Mouse (Mus musculus) midbrain, embryonic 10.5 days (tissue): ENCODE data around the gene Lbp. TPM values are rescaled to one million over a fixed set of nuclear protein-coding genes. Genes with fewer than 3 reads are reported as not detected.

ENCODE experiments used
- DNase-seq: peaks from one replicate; pipeline ENCODE4 v3.0.0-alpha.2; 2017; ENCODE audit warnings: low spot score
- H3K27ac ChIP-seq: fragments of 300-500 bp; sonication (generic); replicated peaks from 2 replicates; pipeline ENCODE4 v1.5.1; 2016; ENCODE audit warnings: mild to moderate bottlenecking
- H3K27me3 ChIP-seq: fragments of 300-500 bp; sonication (generic); 2 replicates; pipeline ENCODE4 v1.6.1; 2016; ENCODE audit warnings: low read depth, mild to moderate bottlenecking; ENCODE audit not compliant: poor library complexity, severe bottlenecking
- H3K36me3 ChIP-seq: fragments of 300-500 bp; sonication (generic); 2 replicates; pipeline ENCODE4 v1.6.1; 2016; ENCODE audit warnings: mild to moderate bottlenecking, moderate library complexity
- H3K4me1 ChIP-seq: fragments of 300-500 bp; sonication (generic); 2 replicates; pipeline ENCODE4 v1.6.1; 2016
- H3K4me3 ChIP-seq: fragments of 300-500 bp; sonication (generic); 2 replicates; pipeline ENCODE4 v1.5.1; 2016; ENCODE audit warnings: mild to moderate bottlenecking, moderate library complexity
- H3K9me3 ChIP-seq: fragments of 300-500 bp; sonication (generic); replicated peaks from 2 replicates; pipeline ENCODE4 v1.6.1; 2016; ENCODE audit warnings: mild to moderate bottlenecking
- WGBS: fragments of 180-500 bp; shearing (Covaris S2); methylation state at CpG from one replicate; pipeline ENCODE4 v1.1.7; 2016; 5-methylcytosine and 5-hydroxymethylcytosine counted together
- polyA plus RNA-seq: library from polyadenylated mRNA; unstranded; fragments of >200 nt; fragmentation: Nextera tagmentation; extraction: Ambion mirVana; gene quantifications from 2 replicates; pipeline ENCODE4 v1.2.1, GENCODE M21; 2016

Lbp gene
- polyA plus RNA-seq, 1 experiment from 2014 or later, result 2.0 TPM

GRCm38 (mm10) chr2:158317026-158317425, 10.7 kb downstream of the Lbp start:
- peak; percentile 75 for DNase-seq
- no peaks in the 10 kb centered on the region for H3K27me3 ChIP-seq
- no peak overlapping the region for H3K4me3 ChIP-seq
- 14% methylated on average over 5 of the region's 5 CpGs for WGBS
- H3K36me3 ChIP-seq, result no peaks in the 10 kb centered on the region
- no peaks in the 10 kb centered on the region for H3K9me3 ChIP-seq
- H3K27ac ChIP-seq, result no peak overlapping the region
- H3K4me1 ChIP-seq, result peaks cover 8% of the 10 kb centered on the region

- Histone ChIP-seq H3K27ac (no peak overlapping the region), H3K9me3 (no peaks in the 10 kb centered on the region), H3K36me3 (no peaks in the 10 kb centered on the region), H3K4me3 (no peak overlapping the region), H3K4me1 (peaks cover 10% of the 10 kb centered on the region), H3K27me3 (no peaks in the 10 kb centered on the region)
- no peak for DNase-seq
- WGBS, result 91% methylated on average over 6 of the region's 6 CpGs
These were observed 15.3 kb downstream of the Lbp start for GRCm38 (mm10) chr2:158321596-158321995.

- DNase-seq, result no peak
- Histone ChIP-seq H3K9me3 (no peaks in the 10 kb centered on the region), H3K36me3 (no peaks in the 10 kb centered on the region), H3K27ac (no peak overlapping the region), H3K4me3 (no peak overlapping the region), H3K4me1 (peaks cover 3% of the 10 kb centered on the region; the same call in 1 of the 2 replicates), H3K27me3 (no peaks in the 10 kb centered on the region)
- 79% methylated on average over 3 of the region's 3 CpGs for WGBS
These were observed 16.6 kb downstream of the Lbp start for GRCm38 (mm10) chr2:158322845-158323244.

DNA sequence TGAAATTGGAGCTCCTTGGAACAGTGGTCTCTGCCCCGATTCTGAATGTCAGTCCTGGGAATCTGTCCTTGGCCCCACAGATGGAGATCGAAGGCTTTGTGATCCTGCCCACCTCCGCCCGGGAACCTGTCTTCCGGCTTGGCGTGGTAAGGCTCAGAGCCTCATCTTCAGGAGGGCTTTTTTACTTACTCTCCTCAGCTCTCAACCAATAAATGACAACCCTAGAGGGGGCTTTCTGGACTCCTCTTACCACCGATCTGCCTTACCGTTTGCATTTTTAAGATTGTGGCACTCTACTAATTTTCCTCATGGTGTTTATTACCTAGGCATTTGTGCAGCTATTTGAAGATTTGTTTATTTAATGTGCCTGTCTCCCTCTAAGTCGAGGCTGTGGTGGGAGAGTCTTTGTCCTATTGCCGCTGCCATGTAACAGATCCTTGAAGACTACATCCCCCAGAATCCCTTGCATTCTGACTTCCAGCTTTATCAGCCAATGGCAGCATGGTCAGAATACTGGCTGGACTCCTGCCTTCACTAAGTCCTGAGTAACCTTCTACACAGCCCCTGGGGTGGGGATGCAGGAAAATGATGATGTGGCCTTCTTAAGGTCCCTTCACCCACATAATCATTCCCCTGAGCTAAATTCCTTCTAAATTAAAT, 18.4 kb downstream of the Lbp start:
- no peak overlapping the region for H3K4me3 ChIP-seq
- no peaks in the 10 kb centered on the region for H3K36me3 ChIP-seq
- DNase-seq, result peak; percentile 23
- no peaks in the 10 kb centered on the region for H3K27me3 ChIP-seq
- peaks cover 3% of the 10 kb centered on the region; the same call in 1 of the 2 replicates for H3K4me1 ChIP-seq
- 63% methylated on average over 10 of the region's 10 CpGs for WGBS
- no peaks in the 10 kb centered on the region for H3K9me3 ChIP-seq
- peak overlapping the region; percentile 61; the same call in 1 of the 2 replicates for H3K27ac ChIP-seq

DNA sequence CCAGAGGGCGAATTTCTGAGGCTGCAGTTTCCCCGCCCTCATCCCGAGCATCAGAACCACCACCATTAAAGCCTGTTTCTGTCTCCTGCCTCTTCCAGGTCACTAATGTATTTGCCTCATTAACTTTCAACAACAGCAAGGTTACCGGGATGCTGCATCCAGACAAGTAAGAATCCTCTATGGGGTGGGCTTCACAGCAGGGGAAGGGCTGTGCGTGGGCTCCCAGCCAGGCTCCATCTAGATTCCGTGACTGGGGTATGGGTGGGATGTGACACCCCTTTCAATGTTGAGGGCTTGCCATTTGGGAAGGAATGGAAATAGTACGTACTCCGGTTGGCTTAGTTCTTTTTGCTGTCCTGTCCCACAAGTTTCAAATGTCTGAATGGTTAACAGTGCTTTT, 19.3 kb downstream of the Lbp start:
- Histone ChIP-seq H3K4me1 (peaks cover 3% of the 10 kb centered on the region; the same call in 1 of the 2 replicates), H3K27me3 (no peaks in the 10 kb centered on the region), H3K36me3 (no peaks in the 10 kb centered on the region), H3K4me3 (no peak overlapping the region), H3K27ac (no peak overlapping the region), H3K9me3 (no peaks in the 10 kb centered on the region)
- no peak for DNase-seq
- 68% methylated on average over 8 of the region's 8 CpGs for WGBS

DNA sequence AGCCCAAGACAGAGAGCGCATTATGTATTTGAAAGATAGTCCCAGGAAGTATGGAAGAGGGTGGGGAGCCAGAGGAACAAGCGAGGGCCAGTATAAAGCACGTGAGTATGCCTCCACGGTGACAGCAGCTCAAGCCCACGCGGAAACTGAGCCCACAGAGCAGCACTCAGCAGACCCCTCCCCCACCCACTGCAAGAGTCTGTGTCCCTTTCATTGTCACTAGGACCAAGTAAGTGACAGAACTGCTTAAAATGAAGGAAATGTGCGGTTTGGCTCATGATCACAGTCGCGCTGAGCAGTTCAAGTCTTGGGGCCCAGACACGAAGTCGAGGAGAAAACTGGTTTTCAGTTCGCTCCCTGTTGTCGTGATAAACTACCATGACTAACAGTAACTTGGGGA, 28.1 kb downstream of the Lbp start:
- Histone ChIP-seq H3K27ac (no peak overlapping the region), H3K4me3 (no peak overlapping the region), H3K36me3 (no peaks in the 10 kb centered on the region), H3K4me1 (peaks cover 6% of the 10 kb centered on the region), H3K9me3 (no peaks in the 10 kb centered on the region), H3K27me3 (no peaks in the 10 kb centered on the region)
- 90% methylated on average over 13 of the region's 13 CpGs for WGBS
- no peak for DNase-seq

DNA sequence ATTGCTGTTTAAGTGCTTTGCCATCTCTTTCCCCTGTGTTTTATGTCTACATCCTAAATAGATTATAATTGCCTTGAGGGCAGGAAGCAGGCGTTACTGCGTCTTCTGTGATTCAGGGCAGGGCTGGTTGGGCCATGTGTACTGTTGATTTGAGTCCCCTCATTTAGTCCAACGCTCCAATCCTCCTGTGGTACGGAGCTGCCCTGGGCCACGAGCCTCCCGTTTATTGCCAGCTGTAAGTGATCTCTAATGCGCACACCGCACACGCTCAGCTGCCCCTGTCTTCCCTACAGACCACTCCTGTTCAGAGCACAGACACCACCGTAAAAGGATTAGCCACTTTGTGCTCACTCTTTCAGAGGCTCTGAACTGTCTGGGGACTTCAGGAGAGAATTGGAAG, 31.4 kb downstream of the Lbp start:
- DNase-seq, result no peak
- no peak overlapping the region for H3K27ac ChIP-seq
- no peaks in the 10 kb centered on the region for H3K9me3 ChIP-seq
- WGBS, result 84% methylated on average over 10 of the region's 10 CpGs
- H3K4me3 ChIP-seq, result no peak overlapping the region
- no peaks in the 10 kb centered on the region for H3K27me3 ChIP-seq
- peaks cover 8% of the 10 kb centered on the region for H3K4me1 ChIP-seq
- no peaks in the 10 kb centered on the region for H3K36me3 ChIP-seq

DNA sequence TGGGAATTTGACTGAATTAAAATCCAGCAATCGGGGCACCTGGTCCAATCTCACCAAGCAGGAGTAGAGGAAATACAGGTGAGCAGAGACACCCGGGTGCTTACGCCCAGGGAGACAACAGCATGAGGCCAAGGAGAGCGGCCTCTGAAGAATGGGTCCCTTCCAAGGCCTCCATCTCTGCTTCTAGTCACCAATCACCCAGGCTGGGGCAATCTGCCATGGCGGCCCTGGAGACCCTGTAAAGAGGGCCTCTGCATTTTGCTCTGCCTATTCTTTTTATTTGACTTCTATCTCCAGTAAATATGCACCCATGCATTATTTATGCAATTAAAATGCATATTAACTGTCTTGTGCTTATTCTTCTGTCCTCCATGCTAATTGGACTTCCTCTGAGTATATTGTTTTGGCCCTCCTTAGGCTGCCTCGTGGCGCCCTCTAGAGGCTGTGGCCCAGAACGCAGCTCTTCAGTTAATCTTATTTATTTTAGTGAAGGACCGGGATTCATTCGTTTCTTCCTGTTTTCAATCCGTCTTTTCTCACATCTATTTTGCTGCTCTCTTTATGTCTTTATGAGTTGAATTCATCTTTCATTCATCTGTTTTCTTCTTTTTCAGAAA, 33.8 kb downstream of the Lbp start:
- H3K4me1 ChIP-seq, result peaks cover 15% of the 10 kb centered on the region
- no peaks in the 10 kb centered on the region for H3K36me3 ChIP-seq
- peak; percentile 56 for DNase-seq
- no peak overlapping the region for H3K4me3 ChIP-seq
- no peak overlapping the region for H3K27ac ChIP-seq
- 37% methylated on average over 11 of the region's 11 CpGs for WGBS
- no peaks in the 10 kb centered on the region for H3K9me3 ChIP-seq
- no peaks in the 10 kb centered on the region for H3K27me3 ChIP-seq

- no peaks in the 10 kb centered on the region for H3K36me3 ChIP-seq
- no peak overlapping the region for H3K4me3 ChIP-seq
- no peak overlapping the region for H3K27ac ChIP-seq
- 78% methylated on average over 2 of the region's 2 CpGs for WGBS
- no peak for DNase-seq
- peaks cover 10% of the 10 kb centered on the region for H3K4me1 ChIP-seq
- no peaks in the 10 kb centered on the region for H3K27me3 ChIP-seq
- no peaks in the 10 kb centered on the region for H3K9me3 ChIP-seq
These were observed 35.0 kb downstream of the Lbp start for GRCm38 (mm10) chr2:158341324-158341723.

DNA sequence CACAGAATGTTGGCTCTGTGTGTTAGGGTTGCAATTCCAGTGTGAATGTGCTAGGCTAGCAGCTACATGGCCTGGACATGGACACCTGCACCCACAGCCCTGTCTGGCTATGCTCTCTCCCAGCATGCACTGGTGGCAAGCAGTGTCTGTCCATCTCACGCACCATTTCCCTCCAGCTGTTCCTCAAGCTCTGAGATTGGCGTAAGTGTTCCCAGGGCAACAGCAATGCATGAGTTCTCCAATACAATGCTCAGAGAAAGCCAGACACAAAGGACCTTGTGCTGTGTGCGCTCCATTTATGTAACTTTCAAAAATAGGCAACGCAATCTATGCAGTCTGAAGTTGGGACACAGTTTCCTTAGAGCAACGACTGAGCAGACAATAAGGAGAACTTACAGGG, 37.2 kb downstream of the Lbp start:
- Histone ChIP-seq H3K27me3 (no peaks in the 10 kb centered on the region), H3K4me3 (no peak overlapping the region), H3K9me3 (no peaks in the 10 kb centered on the region), H3K36me3 (no peaks in the 10 kb centered on the region), H3K4me1 (peaks cover 9% of the 10 kb centered on the region), H3K27ac (peak overlapping the region; percentile 78)
- 46% methylated on average over 5 of the region's 5 CpGs for WGBS
- DNase-seq, result peak; percentile 60

GRCm38 (mm10) chr2:158346467-158346866, 40.2 kb downstream of the Lbp start:
- Histone ChIP-seq H3K27ac (no peak overlapping the region), H3K4me1 (peaks cover 11% of the 10 kb centered on the region), H3K27me3 (no peaks in the 10 kb centered on the region), H3K4me3 (no peak overlapping the region), H3K9me3 (no peaks in the 10 kb centered on the region), H3K36me3 (peaks cover 2% of the 10 kb centered on the region)
- 75% methylated on average over 6 of the region's 6 CpGs for WGBS
- no peak for DNase-seq

- Histone ChIP-seq H3K4me1 (peaks cover 12% of the 10 kb centered on the region), H3K27me3 (no peaks in the 10 kb centered on the region), H3K4me3 (no peak overlapping the region), H3K27ac (no peak overlapping the region), H3K9me3 (no peaks in the 10 kb centered on the region), H3K36me3 (peaks cover 16% of the 10 kb centered on the region)
- DNase-seq, result peak; percentile 74
- WGBS, result 6% methylated on average over 6 of the region's 6 CpGs
These were observed 41.6 kb downstream of the Lbp start for GRCm38 (mm10) chr2:158347868-158348267.

- H3K27me3 ChIP-seq, result no peaks in the 10 kb centered on the region
- 77% methylated on average over 3 of the region's 3 CpGs for WGBS
- DNase-seq, result no peak
- H3K4me3 ChIP-seq, result no peak overlapping the region
- H3K36me3 ChIP-seq, result peaks cover 67% of the 10 kb centered on the region
- H3K27ac ChIP-seq, result no peak overlapping the region
- peaks cover 6% of the 10 kb centered on the region; the same call in 1 of the 2 replicates for H3K4me1 ChIP-seq
- no peaks in the 10 kb centered on the region for H3K9me3 ChIP-seq
These were observed 46.7 kb downstream of the Lbp start for GRCm38 (mm10) chr2:158352801-158353520.
